Mouse (Mus musculus) naive thymus-derived CD4-positive, alpha-beta T cell, adult 2 months (primary cell): ENCODE data around the gene Anks1b.

Experiments used
- DNase-seq: peaks from one replicate; pipeline ENCODE4 v3.0.0-alpha.2; 2011; ENCODE audit warnings: low read depth

The Anks1b gene

GRCm38 (mm10) chr10:90169941-90170580 is 296.8 kb downstream of the Anks1b start:
- DNase-seq, result no peak

DNA sequence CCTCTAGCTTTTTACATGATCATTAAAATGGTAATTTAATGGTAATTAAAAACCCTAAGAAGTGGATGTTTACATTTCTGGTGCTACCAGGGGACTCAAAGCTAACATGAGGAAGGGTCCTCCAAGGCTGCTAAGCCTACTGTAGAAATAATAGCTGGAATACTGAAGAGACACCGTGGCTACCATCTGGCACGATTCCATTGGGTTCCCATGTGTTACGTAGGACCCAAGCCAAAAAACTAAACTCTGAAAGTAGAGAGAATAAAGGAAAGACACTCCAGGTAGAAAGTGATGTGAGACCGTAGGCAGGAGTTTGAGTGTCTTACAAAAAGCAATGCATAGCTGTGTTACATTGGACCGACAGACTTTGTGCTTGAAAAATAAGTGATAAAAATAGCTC is 317.1 kb downstream of the Anks1b start:
- DNase-seq, result no peak

DNA sequence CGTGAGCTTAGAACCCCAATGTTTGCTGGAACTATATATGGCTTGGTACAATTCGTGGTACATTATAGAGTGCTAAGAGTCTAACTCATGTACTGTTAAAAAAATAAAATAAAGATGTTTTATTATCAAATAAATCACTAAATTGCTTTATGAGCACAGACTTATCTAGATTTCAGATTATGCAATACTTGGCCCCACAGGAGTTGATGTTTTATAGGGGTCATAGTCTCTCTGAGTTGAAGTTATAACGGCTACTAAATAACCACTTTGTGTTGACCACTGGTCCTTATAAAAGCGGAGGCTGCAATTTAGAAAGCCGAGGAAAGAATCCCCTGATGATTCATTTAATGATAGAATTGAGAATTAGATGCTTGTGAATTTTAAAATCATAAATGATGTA is 323.6 kb downstream of the Anks1b start:
- DNase-seq, result no peak

- no peak for DNase-seq
Observed at GRCm38 (mm10) chr10:90210044-90210443, 336.7 kb downstream of the Anks1b start.

DNA sequence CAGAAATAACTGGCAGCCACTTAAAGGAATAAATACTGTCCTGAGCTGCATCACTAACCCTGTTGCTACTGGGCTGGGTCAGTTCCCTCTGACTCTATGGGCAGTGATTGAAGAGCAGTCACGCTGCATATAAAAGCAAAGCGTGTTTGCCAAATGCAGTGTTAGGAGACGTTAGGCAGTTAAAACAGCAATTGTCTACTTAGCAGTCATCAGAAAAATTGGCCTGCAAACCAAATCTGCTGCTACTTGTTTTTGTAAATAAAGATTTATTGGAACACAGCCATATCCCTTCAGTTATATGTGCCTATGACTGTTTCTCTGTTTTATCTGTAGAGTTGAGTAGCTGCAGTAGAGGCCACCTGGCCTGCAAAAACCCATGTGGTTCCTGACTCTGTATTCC is 347.2 kb downstream of the Anks1b start:
- no peak for DNase-seq

DNA sequence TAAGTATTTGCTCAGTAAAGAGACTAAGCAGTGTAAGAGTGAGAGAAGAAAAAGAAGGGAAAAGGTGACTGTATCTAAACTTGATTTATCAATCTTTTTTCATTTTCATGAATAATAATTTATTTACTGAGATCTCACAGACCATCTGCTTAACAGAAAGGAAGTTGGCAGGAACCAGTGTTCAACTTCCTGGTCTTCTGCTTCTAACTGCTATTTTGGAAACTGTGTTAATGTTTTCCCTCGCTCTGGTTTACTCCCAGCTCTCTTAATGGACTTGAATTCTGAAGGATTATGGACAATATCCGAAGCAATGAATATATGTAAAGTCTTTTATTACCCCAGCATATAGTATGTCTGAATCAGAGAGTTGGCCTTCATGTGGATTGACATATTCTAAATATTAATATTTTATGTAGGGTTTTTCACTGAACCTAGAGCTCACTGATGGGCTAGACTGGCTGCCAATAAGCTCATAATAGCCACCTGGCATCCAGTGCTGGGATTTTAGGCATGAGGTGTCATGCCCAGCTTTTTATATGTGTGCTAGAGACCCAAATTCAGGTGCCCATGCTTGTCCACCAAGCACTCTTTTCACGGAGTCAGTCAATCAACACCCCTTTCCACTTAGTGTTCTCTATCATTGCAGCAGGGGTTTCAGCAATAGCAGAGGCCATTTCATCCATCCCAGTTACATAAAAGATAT is 349.6 kb downstream of the Anks1b start:
- DNase-seq, result no peak

- no peak for DNase-seq
Observed at GRCm38 (mm10) chr10:90235273-90235672, 362.0 kb downstream of the Anks1b start.

DNA sequence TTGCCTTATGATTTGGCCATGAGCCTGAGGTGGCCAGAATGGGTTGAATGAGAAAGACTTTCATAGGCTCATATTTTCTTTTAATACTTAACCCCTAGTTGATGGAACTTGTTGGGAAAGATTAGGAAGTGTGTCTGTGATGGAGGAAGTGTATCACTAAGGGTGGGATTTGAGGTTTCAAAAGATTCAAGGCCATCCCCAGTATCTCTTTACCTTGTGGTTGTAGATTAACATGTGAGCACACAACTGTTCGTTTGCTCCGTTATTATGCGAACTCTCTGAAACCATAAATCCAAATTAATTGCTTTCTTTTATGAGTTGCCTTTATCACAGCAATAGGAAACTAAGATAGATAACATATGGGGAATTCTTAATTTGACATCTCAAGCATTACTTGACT is 364.0 kb downstream of the Anks1b start:
- no peak for DNase-seq

DNA sequence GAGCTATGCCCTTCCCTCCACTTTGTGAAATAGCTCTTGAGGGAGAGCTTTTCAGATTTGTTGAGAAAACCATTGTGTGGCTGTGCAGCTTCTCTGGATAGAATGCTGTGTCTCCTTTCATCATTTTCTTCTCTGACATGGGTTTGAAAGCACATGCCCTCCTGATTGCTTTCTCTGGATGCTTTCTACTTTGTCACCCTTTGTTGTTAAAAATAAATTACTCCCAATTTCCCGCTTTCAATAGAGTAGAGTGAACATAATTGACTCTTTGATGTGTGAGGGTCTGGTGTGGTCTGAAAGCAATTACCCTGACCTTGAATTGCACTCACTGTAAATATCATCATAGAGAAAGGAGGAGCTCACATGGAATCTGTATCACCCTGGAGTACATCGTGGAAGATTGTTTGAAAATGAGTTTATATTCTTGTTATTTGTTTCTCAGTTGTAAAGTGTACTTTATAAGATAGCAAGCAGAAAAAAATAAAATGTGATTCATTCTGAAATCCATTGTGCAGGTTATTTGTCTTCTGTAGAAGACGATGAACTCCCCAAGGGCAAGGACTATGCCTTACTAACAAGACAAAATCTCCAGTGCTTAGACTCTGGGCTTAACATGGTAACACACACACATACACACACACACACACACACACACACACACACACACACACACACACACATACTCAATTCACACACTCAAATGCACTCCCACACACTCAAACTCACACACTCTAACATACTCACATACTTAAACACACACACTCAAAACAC is 385.8 kb downstream of the Anks1b start:
- no peak for DNase-seq

GRCm38 (mm10) chr10:90271321-90271720 is 398.0 kb downstream of the Anks1b start:
- no peak for DNase-seq

DNA sequence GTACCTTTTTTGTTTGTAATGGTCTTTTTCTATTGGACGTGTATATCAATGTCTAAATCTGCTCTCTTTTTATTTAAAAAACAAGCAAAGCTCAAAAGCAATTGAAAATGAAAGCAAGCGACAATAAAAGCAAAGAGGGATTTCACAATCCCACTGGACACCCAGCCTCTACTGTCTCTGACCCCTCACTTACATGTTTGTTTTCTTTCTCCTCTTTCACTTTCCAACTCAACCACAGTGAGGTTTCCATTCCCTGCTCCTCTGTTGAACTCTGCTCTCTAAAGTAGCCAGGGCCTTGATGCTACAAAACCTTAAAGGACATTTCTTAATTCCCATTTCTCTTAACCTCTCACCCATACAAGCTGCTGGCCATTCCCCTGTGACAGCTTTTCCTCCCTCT is 400.0 kb downstream of the Anks1b start:
- no peak for DNase-seq

DNA sequence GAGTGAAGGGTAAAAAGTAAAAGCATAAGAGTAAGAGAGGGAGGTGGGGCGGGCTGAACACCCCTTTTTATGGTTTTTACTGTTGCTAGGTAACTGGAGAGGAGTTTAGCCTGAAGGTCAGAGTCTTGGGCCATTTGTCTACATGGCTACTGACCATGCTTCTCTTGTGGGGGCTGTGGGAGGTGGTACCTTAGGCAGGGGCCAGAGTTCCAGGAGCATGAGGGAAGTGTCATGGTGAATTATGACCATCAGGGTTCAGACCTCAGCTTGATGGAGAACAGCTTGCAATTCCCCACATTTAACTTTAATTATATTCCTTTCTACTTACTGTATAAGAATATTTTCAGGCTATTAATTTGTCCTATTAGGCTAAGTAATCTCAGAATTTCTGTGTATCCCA is 413.3 kb downstream of the Anks1b start:
- DNase-seq, result no peak

DNA sequence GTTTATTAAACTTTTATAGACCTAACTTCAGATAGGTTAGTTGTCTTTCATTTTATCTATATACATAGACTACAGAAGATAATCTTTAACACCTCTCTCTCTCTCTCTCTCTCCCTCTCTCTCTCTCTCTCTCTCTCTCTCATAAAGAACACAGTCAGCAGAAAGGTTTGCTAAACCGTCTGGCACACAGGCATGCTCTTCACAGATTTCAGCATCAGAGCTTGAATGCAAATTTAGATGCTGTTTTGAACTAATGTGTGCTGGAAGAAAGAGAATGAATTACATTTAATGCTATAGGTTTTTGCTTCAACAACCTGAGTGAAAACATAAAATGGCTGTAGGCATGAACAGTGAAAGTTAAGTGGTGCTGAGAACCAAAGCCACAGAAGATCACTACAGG is 429.9 kb downstream of the Anks1b start:
- DNase-seq, result no peak

DNA sequence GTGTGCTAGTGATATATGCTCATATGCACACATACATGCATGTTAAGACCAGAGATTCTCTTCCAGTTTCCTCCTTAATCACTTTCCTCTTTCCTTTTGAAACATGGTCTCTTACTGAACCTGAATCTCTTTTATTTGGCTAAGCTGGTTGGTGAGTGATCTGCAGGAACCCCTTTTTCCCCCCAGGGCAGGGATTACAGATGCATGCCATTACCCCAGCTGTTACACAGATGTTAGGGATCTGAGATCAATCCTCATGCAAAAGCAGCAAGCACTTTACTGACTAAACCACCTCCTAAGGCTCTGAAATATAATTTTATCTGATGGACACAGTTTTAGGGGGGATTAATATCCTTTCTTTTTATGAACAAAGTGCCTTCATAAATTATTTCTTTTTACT is 432.8 kb downstream of the Anks1b start:
- no peak for DNase-seq

GRCm38 (mm10) chr10:90307931-90308555 is 434.7 kb downstream of the Anks1b start:
- DNase-seq, result no peak

DNA sequence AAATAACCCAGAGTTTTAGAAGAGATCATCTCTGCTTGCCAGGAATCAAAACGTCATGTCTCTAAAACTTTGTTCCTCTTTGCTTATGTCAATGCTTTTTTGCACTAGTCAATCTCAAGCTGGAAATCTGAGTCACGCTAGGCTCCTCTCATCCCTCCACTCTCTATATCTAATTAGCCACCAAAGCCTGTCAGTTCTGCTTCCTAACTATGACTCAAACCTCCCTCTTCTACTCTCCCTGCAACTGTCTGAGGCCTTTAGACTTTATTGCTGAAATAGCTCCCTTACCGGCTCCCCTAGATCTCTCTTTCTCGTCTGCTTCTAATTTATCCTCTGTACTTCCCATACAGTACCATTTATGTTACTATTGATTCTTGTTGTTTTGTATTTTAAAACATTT is 456.5 kb downstream of the Anks1b start:
- no peak for DNase-seq

GRCm38 (mm10) chr10:90345394-90345793 is 472.1 kb downstream of the Anks1b start:
- DNase-seq, result no peak

DNA sequence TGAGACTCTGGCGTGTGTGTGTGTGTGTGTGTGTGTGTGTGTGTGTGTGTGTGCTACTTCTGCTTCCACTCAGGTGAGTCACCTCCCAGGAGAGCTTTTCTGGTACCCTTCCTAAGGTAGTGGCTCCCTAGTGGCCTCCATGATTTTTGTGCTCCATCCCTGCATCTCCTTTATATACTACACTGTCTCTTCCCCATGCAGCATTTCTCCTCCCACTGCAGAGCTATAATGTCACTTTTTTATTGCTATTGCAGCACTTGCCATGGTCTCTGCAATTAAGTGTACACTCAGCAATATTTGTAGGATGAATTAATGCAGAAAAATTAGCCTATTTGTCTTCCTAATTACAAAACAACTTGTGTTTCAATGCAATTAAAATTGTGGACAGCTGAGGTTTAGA is 482.9 kb downstream of the Anks1b start:
- DNase-seq, result no peak

DNA sequence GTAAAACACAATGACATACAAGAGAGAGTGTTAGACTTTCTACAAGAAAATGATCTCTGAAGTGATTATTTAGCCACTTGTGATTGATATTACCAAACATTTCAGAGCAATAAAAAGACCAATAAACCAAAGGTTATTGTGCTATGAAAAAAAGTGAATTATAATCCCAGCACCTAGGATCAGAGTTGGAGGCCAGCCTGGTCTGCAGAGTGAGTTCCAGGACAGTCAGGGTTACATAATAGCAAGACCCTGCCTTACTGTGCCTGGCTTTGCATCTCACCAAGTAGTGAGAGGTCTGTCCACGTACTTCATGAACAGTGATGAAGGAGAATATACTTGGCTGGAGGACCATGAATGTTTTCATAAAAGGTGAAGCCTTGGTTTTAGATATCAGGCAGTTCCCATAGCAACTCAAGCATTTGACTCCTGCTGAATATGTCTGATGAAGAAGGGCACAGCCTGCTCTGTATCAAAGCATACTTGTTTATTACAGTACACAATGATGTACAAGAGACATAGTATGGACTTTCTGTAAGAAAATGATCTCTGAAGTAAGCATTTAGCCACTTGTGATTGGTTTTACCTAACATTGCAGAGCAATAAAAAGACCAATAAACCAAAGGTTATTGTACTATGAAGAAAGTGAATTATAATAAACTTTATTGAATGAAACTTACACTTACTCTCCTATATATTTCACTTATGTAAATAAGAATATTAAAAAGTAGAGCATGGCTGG is 484.0 kb downstream of the Anks1b start:
- DNase-seq, result no peak

DNA sequence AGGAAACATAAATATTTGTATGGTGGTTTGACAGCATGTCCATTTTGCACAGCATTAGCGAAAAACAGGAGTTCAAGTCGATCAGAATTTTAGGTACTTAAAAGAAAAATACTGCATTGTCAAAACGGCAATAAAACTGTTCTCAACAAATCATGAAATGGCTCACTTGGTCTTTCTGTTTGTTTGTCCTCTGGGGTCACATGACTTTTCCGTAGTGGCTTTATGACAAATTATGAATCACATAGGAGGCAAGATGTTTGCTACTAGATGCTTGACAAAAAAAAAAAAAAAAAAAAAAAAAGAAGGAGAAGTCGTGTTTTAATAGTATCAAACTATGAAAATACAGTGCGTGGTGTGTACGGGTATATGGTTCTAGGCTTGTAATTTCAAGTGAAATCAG is 495.7 kb downstream of the Anks1b start:
- DNase-seq, result no peak

- no peak for DNase-seq
Observed at GRCm38 (mm10) chr10:90370751-90371150, 497.4 kb downstream of the Anks1b start.

- no peak for DNase-seq
Observed at GRCm38 (mm10) chr10:90373469-90373868, 500.2 kb downstream of the Anks1b start.
